Mouse (Mus musculus) gastrocnemius, postnatal 4 days (tissue): ENCODE results near the gene Btbd16. TPM values are rescaled to one million over a fixed set of nuclear protein-coding genes. Genes with fewer than 3 reads are reported as not detected.
A peak's percentile ranks its signal among the peaks of the same experiment; 100 is the strongest.

Experiments used
- DNase-seq, 2 experiments: peaks; one replicate each; pipeline ENCODE4 v3.0.0; 2021 to 2022; ENCODE audit warnings: low spot score in 2 of 2, mixed read lengths in 2 of 2
- total RNA-seq, 2 experiments: library from RNA; stranded (reverse); gene quantifications; 2 replicates each; pipeline ENCODE4 v1.2.3; 2021

The Btbd16 gene
- total RNA-seq, 2 experiments from 2014 or later: 0.10 TPM; not detected in 1

- no peak for DNase-seq
Observed at GRCm38 (mm10) chr7:130766411-130767170, 7.3 kb upstream of the Btbd16 start.

DNA sequence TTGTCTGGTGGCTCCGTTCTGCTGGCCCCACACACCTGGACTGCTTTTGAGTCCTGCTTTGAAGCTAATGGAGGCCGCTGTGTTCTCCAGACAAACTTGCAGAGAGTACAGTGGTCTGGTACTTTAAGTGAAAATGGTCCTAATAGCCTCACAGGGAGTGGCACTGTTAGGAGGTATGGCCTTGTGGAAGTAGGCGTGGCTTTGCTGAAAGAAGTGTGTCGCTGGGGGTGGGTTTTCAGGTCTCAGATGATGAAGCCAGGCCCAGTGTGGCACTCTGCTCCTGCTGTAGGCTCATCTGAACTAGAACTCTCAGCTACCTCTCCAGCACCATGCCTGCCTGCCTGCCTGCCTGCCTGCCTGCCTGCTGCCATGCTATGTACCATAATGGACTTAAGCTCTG is 5.7 kb upstream of the Btbd16 start:
- DNase-seq: no peak

- DNase-seq: peak; percentile 36 to 69
Observed at GRCm38 (mm10) chr7:130770707-130771106, 3.2 kb upstream of the Btbd16 start.

DNA sequence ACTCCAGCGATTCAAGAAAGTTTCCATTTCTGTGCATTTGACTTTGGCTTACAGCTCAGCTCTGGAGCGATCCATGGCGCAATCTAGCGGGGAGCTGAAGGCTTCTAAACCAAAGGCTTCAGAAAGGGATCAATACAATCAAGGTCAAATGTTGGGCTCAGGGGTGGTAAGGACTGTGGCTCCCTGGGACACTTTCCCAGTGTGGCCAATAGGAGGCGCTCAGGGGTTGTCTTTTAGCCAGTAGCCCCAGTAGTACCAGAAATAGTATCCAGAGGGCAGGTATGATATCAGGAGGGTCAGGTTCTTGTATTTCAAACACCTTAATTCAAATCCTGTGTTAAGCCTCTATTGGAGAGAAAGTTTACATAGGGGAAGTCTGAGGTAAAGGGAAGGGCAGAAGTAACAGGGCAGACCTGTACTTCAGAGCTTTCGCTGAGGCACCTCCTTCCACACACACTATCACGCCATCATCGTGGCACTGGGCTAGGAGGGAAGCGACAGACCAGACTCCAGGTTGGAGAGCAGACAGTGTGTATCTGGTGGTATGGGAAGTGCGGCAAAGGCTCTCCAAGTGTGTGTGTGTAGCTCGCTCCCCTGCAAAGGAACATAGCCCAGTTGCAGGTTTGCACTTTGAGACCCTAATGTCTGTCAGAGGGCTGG is 568 bp upstream of the Btbd16 start:
- DNase-seq: peak in 1 of 2 experiments; percentile 28

GRCm38 (mm10) chr7:130780866-130781419 is 7.1 kb downstream of the Btbd16 start:
- no peak for DNase-seq

DNA sequence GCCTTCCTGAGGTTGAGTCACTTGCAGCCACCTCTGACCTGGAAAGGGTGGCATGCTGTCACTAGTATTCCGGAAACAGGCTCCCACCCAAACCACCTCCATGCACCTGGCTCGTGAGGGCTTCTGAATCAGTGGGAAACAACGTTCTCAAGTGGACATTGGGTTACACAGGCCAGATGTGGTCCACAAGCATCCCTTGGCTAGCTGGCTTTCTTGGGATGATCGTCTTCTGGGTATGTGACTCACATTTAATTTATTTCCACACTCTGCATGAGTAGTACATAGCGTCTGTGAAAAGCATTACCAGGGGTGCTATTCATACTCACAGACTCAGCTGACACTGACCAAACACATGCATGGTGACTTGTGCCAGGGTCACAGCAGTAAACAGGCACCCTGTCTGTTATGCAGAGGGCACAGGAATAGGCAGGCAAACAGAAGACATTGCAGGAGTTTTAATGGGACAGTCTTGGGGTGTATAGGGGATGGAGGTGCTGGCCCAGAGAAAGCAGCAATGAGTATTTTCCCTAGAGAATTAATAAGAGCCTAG is 8.7 kb downstream of the Btbd16 start:
- DNase-seq: no peak

DNA sequence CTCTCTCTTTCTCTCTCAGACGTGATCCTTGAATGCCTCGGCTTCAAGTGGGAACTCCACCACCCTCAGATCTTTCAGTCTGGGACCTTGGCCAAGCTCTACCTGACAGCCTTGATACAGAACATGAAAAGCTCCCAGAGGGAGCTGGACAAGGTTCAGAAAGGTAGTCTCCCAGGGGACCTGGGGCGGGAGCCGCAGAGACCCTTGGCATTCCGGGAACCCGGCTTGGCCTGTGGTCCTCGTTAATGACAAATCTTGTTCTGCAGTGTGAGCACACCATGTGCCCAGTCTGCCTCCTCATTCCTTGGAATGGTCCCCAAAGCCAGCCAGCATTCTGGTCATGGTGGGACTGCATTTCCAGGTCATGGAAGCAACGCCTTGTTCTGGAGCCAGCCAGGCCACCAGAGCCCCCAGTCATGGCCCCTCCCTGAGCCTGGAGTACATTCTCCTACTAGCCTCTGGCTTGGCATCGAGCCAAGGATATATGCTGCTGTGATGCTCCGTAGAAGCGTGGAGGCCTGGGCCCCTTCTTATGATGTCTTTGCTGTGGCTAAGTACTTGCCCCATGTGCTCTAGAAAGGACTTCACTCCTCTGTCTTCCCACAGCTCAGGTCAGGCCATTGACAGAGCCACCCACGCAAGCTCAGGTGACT is 12.2 kb downstream of the Btbd16 start:
- DNase-seq: no peak

GRCm38 (mm10) chr7:130786708-130787107 is 12.8 kb downstream of the Btbd16 start:
- DNase-seq: no peak

DNA sequence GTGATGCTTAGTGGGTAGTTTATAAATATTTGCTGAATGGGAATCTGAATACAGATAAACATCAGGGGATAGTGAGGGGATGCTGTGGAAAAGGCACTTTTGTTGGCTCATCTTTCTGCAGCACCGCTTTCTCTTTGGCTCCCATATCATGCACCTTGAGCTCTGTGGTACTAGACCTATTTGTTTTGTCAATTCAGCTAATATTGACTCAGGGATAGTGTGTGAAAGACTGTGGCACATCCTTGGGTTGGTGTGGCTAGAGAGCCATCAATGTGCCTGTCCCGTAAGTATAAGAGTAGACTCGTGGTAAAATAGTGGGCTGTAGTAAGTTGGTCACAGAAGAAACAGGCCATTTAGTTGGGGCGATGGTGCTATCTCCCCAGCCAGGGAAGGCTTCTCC is 13.7 kb downstream of the Btbd16 start:
- DNase-seq: no peak

GRCm38 (mm10) chr7:130788950-130789349 is 15.1 kb downstream of the Btbd16 start:
- no peak for DNase-seq

DNA sequence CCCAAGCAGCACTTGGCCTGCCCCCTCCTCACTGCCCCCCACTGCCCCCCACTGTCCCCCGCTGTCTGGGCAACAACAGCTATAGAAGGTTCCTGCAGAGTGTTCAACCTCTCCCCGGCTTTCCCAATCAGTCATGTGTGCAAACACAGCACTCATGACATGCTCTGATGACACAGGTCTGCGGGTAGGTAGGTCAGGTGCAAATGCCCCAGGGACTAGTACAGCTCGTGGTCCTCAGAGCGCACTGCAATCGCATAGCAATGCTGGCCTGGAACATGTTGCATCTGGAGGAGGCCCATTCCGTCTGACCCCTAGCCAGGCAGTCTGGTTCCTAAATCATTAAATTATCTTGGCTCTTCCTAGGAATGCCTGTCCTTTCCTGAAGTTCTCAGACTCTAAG is 15.6 kb downstream of the Btbd16 start:
- DNase-seq: no peak

DNA sequence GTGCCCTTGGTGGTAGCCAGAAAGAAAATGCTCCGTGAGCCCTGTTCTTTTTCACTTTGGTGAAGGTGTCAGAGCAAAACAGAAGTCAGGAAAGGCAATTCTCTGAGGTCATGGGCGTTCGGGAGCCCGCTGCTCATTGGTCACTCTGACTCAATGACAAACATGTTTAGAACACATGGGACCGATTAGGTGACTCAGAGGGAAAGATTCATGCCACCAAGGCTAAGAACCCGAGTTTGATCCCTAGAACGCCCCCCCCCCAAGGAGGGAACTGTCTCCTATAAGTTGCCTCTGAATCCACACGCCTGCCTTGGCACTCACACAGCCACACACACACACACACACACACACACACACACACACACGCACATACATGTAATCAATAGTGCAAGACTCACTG is 19.8 kb downstream of the Btbd16 start:
- DNase-seq: no peak

- no peak for DNase-seq
Observed at GRCm38 (mm10) chr7:130796786-130797185, 22.9 kb downstream of the Btbd16 start.

DNA sequence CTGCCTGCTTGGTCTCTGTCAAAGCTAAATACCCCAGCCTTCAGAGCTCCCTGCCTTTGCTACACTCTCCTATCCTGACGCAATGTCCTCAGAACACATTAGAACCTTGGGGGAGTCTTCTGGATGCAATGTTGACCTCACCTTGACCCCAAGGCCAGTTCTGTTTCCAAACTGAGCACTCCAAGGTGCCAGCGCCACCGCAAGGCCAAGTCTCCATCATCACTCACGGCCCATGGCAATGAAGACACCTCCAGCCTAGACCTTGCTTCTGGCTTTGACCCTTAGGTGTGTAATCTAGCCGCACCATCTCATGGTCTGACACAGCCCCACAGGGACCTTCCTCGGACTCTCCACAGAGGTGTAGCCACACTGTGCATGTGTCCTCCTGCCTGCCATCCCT is 23.7 kb downstream of the Btbd16 start:
- DNase-seq: no peak

- no peak for DNase-seq
Observed at GRCm38 (mm10) chr7:130799418-130799817, 25.5 kb downstream of the Btbd16 start.

GRCm38 (mm10) chr7:130800681-130801080 is 26.8 kb downstream of the Btbd16 start:
- DNase-seq: no peak

GRCm38 (mm10) chr7:130801811-130802210 is 27.9 kb downstream of the Btbd16 start:
- DNase-seq: no peak

DNA sequence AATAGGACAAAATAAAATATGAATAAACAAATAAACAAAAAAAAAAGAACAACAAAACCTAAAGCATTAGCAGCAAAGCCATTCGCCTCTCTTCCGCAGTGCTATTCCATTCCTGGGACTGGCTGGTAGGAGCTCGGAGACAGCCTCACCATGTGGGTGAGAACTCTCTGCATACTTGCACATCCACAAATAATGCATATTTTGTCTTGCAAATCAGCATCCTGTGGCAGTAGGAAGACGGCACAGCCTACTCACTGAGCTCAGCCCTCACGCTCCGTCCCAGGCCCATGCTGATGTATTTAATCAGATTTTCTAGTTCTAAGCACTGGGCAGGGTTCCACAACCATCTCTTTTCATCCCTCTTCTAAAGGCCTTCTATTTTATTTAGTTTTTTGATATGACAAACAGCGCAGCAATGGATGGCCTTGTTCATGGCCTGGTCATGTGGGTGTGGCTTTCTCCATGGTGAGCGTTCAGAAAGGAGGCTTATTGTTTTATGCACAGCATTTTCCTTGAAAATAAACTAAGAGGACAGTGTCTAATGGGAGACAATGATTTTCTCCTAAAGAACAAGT is 29.5 kb downstream of the Btbd16 start:
- no peak for DNase-seq

- DNase-seq: no peak
Observed at GRCm38 (mm10) chr7:130804991-130805390, 31.1 kb downstream of the Btbd16 start.

DNA sequence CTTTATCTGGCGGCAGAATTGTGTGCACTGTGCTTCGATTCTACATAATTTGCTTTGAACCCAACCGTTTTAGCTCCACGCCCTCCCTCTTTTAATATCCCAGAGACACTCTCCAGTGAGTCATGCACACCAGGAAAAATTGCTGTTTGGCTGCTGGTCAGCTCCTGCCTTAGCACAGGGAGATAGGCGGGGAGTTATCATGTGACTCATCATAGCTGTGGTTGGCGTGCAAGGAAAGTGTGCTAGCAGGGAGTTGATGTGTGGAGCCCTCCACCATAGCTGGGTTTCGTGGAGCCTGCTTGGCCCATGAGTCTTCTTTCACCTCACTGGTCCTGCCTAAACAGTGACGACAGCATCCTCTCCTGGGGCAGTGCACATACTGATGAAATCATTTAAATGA is 33.9 kb downstream of the Btbd16 start:
- peak in 1 of 2 experiments; percentile 39 for DNase-seq

DNA sequence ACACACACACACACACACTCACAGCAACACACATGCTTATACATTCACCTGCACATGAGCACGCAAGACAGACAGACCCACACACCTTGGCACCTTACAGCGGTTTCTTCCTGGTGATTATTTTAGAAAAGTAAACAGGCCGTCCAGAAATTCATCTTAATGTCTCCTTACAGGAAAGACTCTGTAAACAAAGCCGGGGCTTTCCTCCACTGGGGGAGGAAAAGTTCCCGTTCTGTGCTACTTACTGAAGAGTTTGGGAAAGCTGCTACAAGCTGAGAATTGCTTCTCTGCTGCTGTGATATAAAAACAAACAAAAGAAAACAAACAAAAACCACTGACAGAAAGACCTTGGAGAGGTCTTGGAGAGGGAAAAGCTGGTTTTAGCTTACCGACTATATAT is 34.8 kb downstream of the Btbd16 start:
- no peak for DNase-seq
